17 mouse cellular contexts compared by ENCODE assay signal in the genomic region with DNA sequence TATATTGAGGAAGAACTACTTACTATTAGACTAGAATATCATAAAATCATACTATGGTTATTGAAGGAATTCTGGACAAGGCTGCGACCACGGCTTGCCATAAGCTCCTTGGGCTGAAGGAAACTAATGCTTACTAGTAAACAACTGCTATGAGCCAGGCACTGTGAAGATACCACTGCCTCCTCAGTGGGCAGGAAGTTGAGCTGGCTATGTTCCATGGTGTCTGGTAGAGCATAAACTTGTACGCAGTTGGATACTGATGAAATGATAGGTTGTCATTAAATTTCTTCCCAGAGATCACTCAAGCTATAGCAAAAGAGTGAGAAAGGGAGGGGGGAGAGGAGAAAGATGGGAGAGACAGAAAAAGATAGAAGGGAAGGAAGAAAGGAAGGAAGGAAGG.
"Had no signal": no experiment of that assay in that cellular context is flagged by ENCODE, and none has a peak within 500 bp of the region (broad histone marks: within the 10 kb centered on the region; RNA-seq: fewer than 3 reads in every experiment).

No protein-coding gene starts in this region.

- H3K36me3 ChIP-seq: liver, embryonic 13.5 days; liver, embryonic 15.5 days; midbrain, embryonic 13.5 days; midbrain, embryonic 15.5 days; neural tube, embryonic 12.5 days; stomach, embryonic 15.5 days had no signal

- H3K4me1 ChIP-seq: liver, embryonic 13.5 days; midbrain, embryonic 15.5 days; neural tube, embryonic 12.5 days; stomach, embryonic 15.5 days had no signal

- ATAC-seq: liver, postnatal 0 days; lung, postnatal 0 days; midbrain, embryonic 13.5 days; midbrain, embryonic 15.5 days had no signal

- H3K27ac ChIP-seq: liver, embryonic 13.5 days; liver, embryonic 15.5 days; macrophage; midbrain, embryonic 13.5 days; midbrain, embryonic 15.5 days; neural tube, embryonic 12.5 days; stomach, embryonic 15.5 days; stomach, postnatal 0 days had no signal

- H3K9me3 ChIP-seq: liver, embryonic 13.5 days; liver, embryonic 15.5 days; midbrain, embryonic 13.5 days; midbrain, embryonic 15.5 days; neural tube, embryonic 12.5 days; stomach, embryonic 15.5 days had no signal

- H3K4me2 ChIP-seq: liver, embryonic 13.5 days; liver, embryonic 15.5 days; midbrain, embryonic 11.5 days; midbrain, embryonic 13.5 days; midbrain, embryonic 15.5 days; neural tube, embryonic 12.5 days; stomach, embryonic 15.5 days had no signal

- DNase-seq: liver, embryonic 13.5 days; liver, postnatal 0 days; lung, adult 2 months; lung, postnatal 14 days; right cerebral cortex, postnatal 14 days; thymus, adult 2 months; thymus, postnatal 25 days; thymus, postnatal 4 days had no signal

- H3K27me3 ChIP-seq: liver, embryonic 13.5 days; liver, embryonic 15.5 days; midbrain, embryonic 13.5 days; midbrain, embryonic 15.5 days; neural tube, embryonic 12.5 days; stomach, embryonic 15.5 days had no signal

- H3K4me3 ChIP-seq: liver, embryonic 13.5 days; liver, embryonic 15.5 days; midbrain, embryonic 13.5 days; midbrain, embryonic 15.5 days; neural tube, embryonic 12.5 days; stomach, embryonic 15.5 days had no signal

- H3K9ac ChIP-seq: liver, embryonic 13.5 days; liver, embryonic 15.5 days; liver, postnatal 0 days; midbrain, embryonic 13.5 days; midbrain, embryonic 15.5 days; neural tube, embryonic 12.5 days; stomach, embryonic 15.5 days had no signal
